Mouse (Mus musculus) heart, embryonic 15.5 days (tissue): Measurements from ENCODE around the gene Ap1s1. TPM values are rescaled to one million over a fixed set of nuclear protein-coding genes. Genes with fewer than 3 reads are reported as not detected.

ENCODE experiments used
- ATAC-seq: fragments of 200-750 bp; cut with Nextera tagmentation; replicated peaks from 2 replicates; pipeline ENCODE4 v1.8.0; 2017; ENCODE audit warnings: low read depth, moderate TSS enrichment; ENCODE audit not compliant: insufficient number of reproducible peaks, insufficient read depth, low FRiP score
- H3K27ac ChIP-seq: fragments of 300-500 bp; sonication (generic); 2 replicates; pipeline ENCODE4 v1.5.1; 2015; ENCODE audit warnings: mild to moderate bottlenecking, inconsistent platforms
- H3K27me3 ChIP-seq: fragments of 300-500 bp; sonication (generic); 2 replicates; pipeline ENCODE4 v1.6.1; 2015; ENCODE audit warnings: inconsistent platforms
- H3K36me3 ChIP-seq: fragments of 300-500 bp; sonication (generic); 2 replicates; pipeline ENCODE4 v1.6.1; 2015; ENCODE audit warnings: mild to moderate bottlenecking, inconsistent platforms
- H3K4me1 ChIP-seq: fragments of 300-500 bp; sonication (generic); replicated peaks from 2 replicates; pipeline ENCODE4 v1.6.1; 2015; ENCODE audit warnings: inconsistent platforms
- H3K4me2 ChIP-seq: fragments of 300-500 bp; sonication (generic); 2 replicates; pipeline ENCODE4 v1.6.1; 2015; ENCODE audit warnings: inconsistent platforms, mild to moderate bottlenecking, moderate library complexity
- H3K4me3 ChIP-seq: fragments of 300-500 bp; sonication (generic); 2 replicates; pipeline ENCODE4 v1.5.1; 2015; ENCODE audit warnings: mild to moderate bottlenecking, inconsistent platforms
- H3K9ac ChIP-seq: fragments of 300-500 bp; sonication (generic); 2 replicates; pipeline ENCODE4 v1.6.1; 2015; ENCODE audit warnings: mild to moderate bottlenecking, inconsistent platforms
- H3K9me3 ChIP-seq: fragments of 300-500 bp; sonication (generic); replicated peaks from 2 replicates; pipeline ENCODE4 v1.6.1; 2016; ENCODE audit warnings: inconsistent platforms
- WGBS: fragments of 180-500 bp; shearing (Covaris S2); methylation state at CpG from one replicate; pipeline ENCODE4 v1.1.7; 2015; ENCODE audit warnings: mixed read lengths; 5-methylcytosine and 5-hydroxymethylcytosine counted together
- polyA plus RNA-seq: library from polyadenylated mRNA; unstranded; fragments of >200 nt; fragmentation: Nextera tagmentation; extraction: Ambion mirVana; gene quantifications from 2 replicates; pipeline ENCODE4 v1.2.1, GENCODE M21; 2015

Ap1s1 gene
- polyA plus RNA-seq, 1 experiment from 2014 or later, result 120 TPM

- no peak overlapping the region for H3K4me2 ChIP-seq
- WGBS, result 17% methylated on average over 11 of the region's 12 CpGs
- H3K27ac ChIP-seq, result no peak overlapping the region
- H3K9ac ChIP-seq, result no peak overlapping the region
- no peak for ATAC-seq
- no peaks in the 10 kb centered on the region; the same call in 1 of the 2 replicates for H3K36me3 ChIP-seq
- no peak overlapping the region for H3K4me3 ChIP-seq
- H3K27me3 ChIP-seq, result no peaks in the 10 kb centered on the region
- H3K9me3 ChIP-seq, result no peaks in the 10 kb centered on the region
- no peaks in the 10 kb centered on the region; the same call in 1 of the 2 replicates for H3K4me1 ChIP-seq
Observed at GRCm38 (mm10) chr5:137061809-137062481, 16.0 kb upstream of the Ap1s1 start.

GRCm38 (mm10) chr5:137054873-137055272, 8.9 kb upstream of the Ap1s1 start:
- Histone ChIP-seq H3K9me3 (no peaks in the 10 kb centered on the region), H3K27ac (no peak overlapping the region), H3K4me1 (no peaks in the 10 kb centered on the region), H3K27me3 (no peaks in the 10 kb centered on the region), H3K9ac (no peak overlapping the region), H3K4me2 (no peak overlapping the region), H3K4me3 (no peak overlapping the region), H3K36me3 (no peaks in the 10 kb centered on the region)
- WGBS, result 80% methylated on average over 5 of the region's 5 CpGs
- ATAC-seq, result no peak

- WGBS, result 60% methylated on average over 7 of the region's 7 CpGs
- Histone ChIP-seq H3K4me2 (no peak overlapping the region), H3K4me1 (no peaks in the 10 kb centered on the region), H3K27me3 (no peaks in the 10 kb centered on the region), H3K9me3 (no peaks in the 10 kb centered on the region), H3K27ac (no peak overlapping the region), H3K36me3 (no peaks in the 10 kb centered on the region), H3K9ac (no peak overlapping the region), H3K4me3 (no peak overlapping the region)
- no peak for ATAC-seq
Observed at GRCm38 (mm10) chr5:137054299-137054698, 8.4 kb upstream of the Ap1s1 start.

GRCm38 (mm10) chr5:137051914-137052505, 6.1 kb upstream of the Ap1s1 start:
- Histone ChIP-seq H3K4me3 (no peak overlapping the region), H3K27me3 (no peaks in the 10 kb centered on the region), H3K27ac (no peak overlapping the region), H3K4me2 (no peak overlapping the region), H3K9ac (no peak overlapping the region), H3K36me3 (no peaks in the 10 kb centered on the region), H3K4me1 (no peaks in the 10 kb centered on the region), H3K9me3 (no peaks in the 10 kb centered on the region)
- ATAC-seq, result no peak
- WGBS, result 80% methylated on average over 5 of the region's 5 CpGs

GRCm38 (mm10) chr5:137051125-137051524, 5.2 kb upstream of the Ap1s1 start:
- no peak overlapping the region for H3K9ac ChIP-seq

GRCm38 (mm10) chr5:137046991-137047390, 1.1 kb upstream of the Ap1s1 start:
- ATAC-seq, result no peak
- H3K36me3 ChIP-seq, result peaks cover 8% of the 10 kb centered on the region
- no peaks in the 10 kb centered on the region for H3K27me3 ChIP-seq
- H3K9me3 ChIP-seq, result no peaks in the 10 kb centered on the region
- H3K4me1 ChIP-seq, result peaks cover 11% of the 10 kb centered on the region
- no peak overlapping the region for H3K4me2 ChIP-seq
- no peak overlapping the region for H3K4me3 ChIP-seq
- H3K27ac ChIP-seq, result no peak overlapping the region
- H3K9ac ChIP-seq, result no peak overlapping the region

More at GRCm38 (mm10) chr5:137051125-137051524, 5.2 kb upstream of the Ap1s1 start:
- H3K36me3 ChIP-seq, result no peaks in the 10 kb centered on the region
- ATAC-seq, result no peak
- H3K4me1 ChIP-seq, result peaks cover 4% of the 10 kb centered on the region
- H3K27me3 ChIP-seq, result no peaks in the 10 kb centered on the region
- WGBS, result 67% methylated on average over 6 of the region's 6 CpGs
- no peak overlapping the region for H3K4me3 ChIP-seq
- no peak overlapping the region for H3K4me2 ChIP-seq
- no peaks in the 10 kb centered on the region for H3K9me3 ChIP-seq
- H3K27ac ChIP-seq, result no peak overlapping the region

- Histone ChIP-seq H3K27me3 (no peaks in the 10 kb centered on the region), H3K4me1 (peaks cover 11% of the 10 kb centered on the region), H3K9me3 (no peaks in the 10 kb centered on the region), H3K4me2 (peak overlapping the region; percentile 82), H3K9ac (0 out of 2 replicates have a peak overlapping the region, but pooled peaks have one; percentile 76), H3K27ac (no peak overlapping the region; the same call in 1 of the 2 replicates), H3K4me3 (peak overlapping the region; percentile 73), H3K36me3 (peaks cover 14% of the 10 kb centered on the region)
- ATAC-seq, result no peak
- WGBS, result 26% methylated on average over 5 of the region's 5 CpGs
Observed at GRCm38 (mm10) chr5:137046324-137046718, 386 bp upstream of the Ap1s1 start.

GRCm38 (mm10) chr5:137043997-137044396, 1.9 kb downstream of the Ap1s1 start:
- H3K27ac ChIP-seq, result no peak overlapping the region
- no peaks in the 10 kb centered on the region for H3K27me3 ChIP-seq
- no peak overlapping the region for H3K4me2 ChIP-seq
- 94% methylated on average over 7 of the region's 7 CpGs for WGBS
- H3K9me3 ChIP-seq, result no peaks in the 10 kb centered on the region
- H3K9ac ChIP-seq, result no peak overlapping the region
- no peak for ATAC-seq
- peaks cover 32% of the 10 kb centered on the region for H3K36me3 ChIP-seq
- H3K4me3 ChIP-seq, result no peak overlapping the region
- H3K4me1 ChIP-seq, result peaks cover 11% of the 10 kb centered on the region

- Histone ChIP-seq H3K36me3 (peaks cover 55% of the 10 kb centered on the region), H3K9me3 (no peaks in the 10 kb centered on the region), H3K4me3 (no peak overlapping the region), H3K4me1 (peaks cover 10% of the 10 kb centered on the region), H3K27me3 (no peaks in the 10 kb centered on the region), H3K27ac (no peak overlapping the region), H3K9ac (no peak overlapping the region), H3K4me2 (no peak overlapping the region)
- 88% methylated on average over 10 of the region's 10 CpGs for WGBS
- ATAC-seq, result no peak
Observed at GRCm38 (mm10) chr5:137041442-137041841, 4.5 kb downstream of the Ap1s1 start.

GRCm38 (mm10) chr5:137039453-137039852, 6.5 kb downstream of the Ap1s1 start:
- Histone ChIP-seq H3K4me1 (no peaks in the 10 kb centered on the region), H3K4me2 (no peak overlapping the region), H3K27ac (no peak overlapping the region), H3K4me3 (no peak overlapping the region), H3K9ac (no peak overlapping the region), H3K36me3 (peaks cover 66% of the 10 kb centered on the region), H3K27me3 (no peaks in the 10 kb centered on the region), H3K9me3 (no peaks in the 10 kb centered on the region)
- ATAC-seq, result no peak
- WGBS, result 94% methylated on average over 10 of the region's 10 CpGs

GRCm38 (mm10) chr5:137036211-137036610, 9.7 kb downstream of the Ap1s1 start:
- no peak for ATAC-seq
- H3K27ac ChIP-seq, result no peak overlapping the region
- 75% methylated on average over 13 of the region's 13 CpGs for WGBS
- H3K4me2 ChIP-seq, result no peak overlapping the region
- H3K27me3 ChIP-seq, result peaks cover 14% of the 10 kb centered on the region
- H3K36me3 ChIP-seq, result peaks cover 50% of the 10 kb centered on the region
- H3K4me1 ChIP-seq, result peaks cover 22% of the 10 kb centered on the region
- no peak overlapping the region for H3K4me3 ChIP-seq
- no peak overlapping the region for H3K9ac ChIP-seq
- no peaks in the 10 kb centered on the region for H3K9me3 ChIP-seq

GRCm38 (mm10) chr5:137032641-137033074, 13.3 kb downstream of the Ap1s1 start:
- WGBS, result under 1% methylated on average over 49 of the region's 49 CpGs
- peaks cover 38% of the 10 kb centered on the region for H3K4me1 ChIP-seq
- peaks cover 22% of the 10 kb centered on the region for H3K36me3 ChIP-seq
- H3K27me3 ChIP-seq, result peaks cover 50% of the 10 kb centered on the region
- ATAC-seq, result peak; percentile 77
- H3K9me3 ChIP-seq, result no peaks in the 10 kb centered on the region
- H3K4me2 ChIP-seq, result peak overlapping the region; percentile 99
- 0 out of 2 replicates have a peak overlapping the region, but pooled peaks have one; percentile 2 for H3K27ac ChIP-seq
- peak overlapping the region; percentile 57 for H3K4me3 ChIP-seq
- peak overlapping the region; percentile 25 for H3K9ac ChIP-seq
